Mouse (Mus musculus) liver, embryonic 15.5 days (tissue): ENCODE results near the gene Tln2. TPM values are rescaled to one million over a fixed set of nuclear protein-coding genes. Genes with fewer than 3 reads are reported as not detected.

ENCODE experiments used
- ATAC-seq: fragments of 200-750 bp; cut with Nextera tagmentation; 2 replicates; pipeline ENCODE4 v1.8.0; 2017; ENCODE audit warnings: moderate number of reproducible peaks, mild to moderate bottlenecking, moderate library complexity; ENCODE audit not compliant: insufficient read depth
- H3K27ac ChIP-seq: fragments of 300-500 bp; sonication (generic); replicated peaks from 2 replicates; pipeline ENCODE4 v1.5.1; 2015; ENCODE audit warnings: mild to moderate bottlenecking, inconsistent platforms
- H3K27me3 ChIP-seq: fragments of 300-500 bp; sonication (generic); 2 replicates; pipeline ENCODE4 v1.6.1; 2015; ENCODE audit warnings: mild to moderate bottlenecking, inconsistent platforms
- H3K36me3 ChIP-seq: fragments of 300-500 bp; sonication (generic); replicated peaks from 2 replicates; pipeline ENCODE4 v1.6.1; 2015; ENCODE audit warnings: moderate library complexity, mild to moderate bottlenecking, inconsistent platforms
- H3K4me1 ChIP-seq: fragments of 300-500 bp; sonication (generic); replicated peaks from 2 replicates; pipeline ENCODE4 v1.6.1; 2015; ENCODE audit warnings: inconsistent platforms
- H3K4me2 ChIP-seq: fragments of 300-500 bp; sonication (generic); 2 replicates; pipeline ENCODE4 v1.6.1; 2015; ENCODE audit warnings: moderate library complexity, mild to moderate bottlenecking, inconsistent platforms
- H3K4me3 ChIP-seq: fragments of 300-500 bp; sonication (generic); replicated peaks from 2 replicates; pipeline ENCODE4 v1.5.1; 2015; ENCODE audit warnings: mild to moderate bottlenecking, inconsistent platforms
- H3K9ac ChIP-seq: fragments of 300-500 bp; sonication (generic); 2 replicates; pipeline ENCODE4 v1.6.1; 2015; ENCODE audit warnings: moderate library complexity, mild to moderate bottlenecking, inconsistent platforms
- H3K9me3 ChIP-seq: fragments of 300-500 bp; sonication (generic); replicated peaks from 2 replicates; pipeline ENCODE4 v1.6.1; 2016; ENCODE audit warnings: inconsistent platforms
- WGBS: fragments of 180-500 bp; shearing (Covaris S2); methylation state at CpG from one replicate; pipeline ENCODE4 v1.1.7; 2015; ENCODE audit warnings: mixed read lengths; ENCODE audit not compliant: insufficient replicate concordance; 5-methylcytosine and 5-hydroxymethylcytosine counted together
- polyA plus RNA-seq: library from polyadenylated mRNA; unstranded; fragments of >200 nt; fragmentation: Nextera tagmentation; extraction: Ambion mirVana; gene quantifications from 2 replicates; pipeline ENCODE4 v1.2.1, GENCODE M21; 2015

Tln2 gene
- polyA plus RNA-seq, 1 experiment from 2014 or later, result 2.7 TPM

DNA sequence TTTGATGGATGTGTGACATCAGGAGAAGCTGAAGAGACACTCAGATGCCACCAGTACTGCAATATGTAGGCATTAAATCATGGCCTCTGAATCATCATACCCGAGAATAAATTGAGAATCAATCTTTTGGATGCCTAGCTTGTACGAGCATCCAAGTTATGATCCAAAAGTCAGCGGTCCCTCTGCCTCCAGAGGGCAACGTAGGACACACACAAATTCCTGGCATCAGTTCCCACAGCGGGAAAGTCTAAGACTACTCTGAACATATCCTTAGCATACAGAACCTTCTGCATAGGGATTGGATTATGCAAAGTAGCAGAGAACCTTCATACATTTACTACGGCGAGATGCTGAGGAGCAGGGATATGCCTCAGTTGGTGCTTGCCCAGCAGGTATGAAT, 210.5 kb downstream of the Tln2 start:
- Histone ChIP-seq H3K4me3 (no peak overlapping the region), H3K27ac (no peak overlapping the region), H3K9me3 (no peaks in the 10 kb centered on the region), H3K27me3 (no peaks in the 10 kb centered on the region), H3K9ac (no peak overlapping the region), H3K4me2 (no peak overlapping the region), H3K4me1 (no peaks in the 10 kb centered on the region), H3K36me3 (no peaks in the 10 kb centered on the region)
- 67% methylated on average over 7 of the region's 7 CpGs for WGBS
- no peak for ATAC-seq

DNA sequence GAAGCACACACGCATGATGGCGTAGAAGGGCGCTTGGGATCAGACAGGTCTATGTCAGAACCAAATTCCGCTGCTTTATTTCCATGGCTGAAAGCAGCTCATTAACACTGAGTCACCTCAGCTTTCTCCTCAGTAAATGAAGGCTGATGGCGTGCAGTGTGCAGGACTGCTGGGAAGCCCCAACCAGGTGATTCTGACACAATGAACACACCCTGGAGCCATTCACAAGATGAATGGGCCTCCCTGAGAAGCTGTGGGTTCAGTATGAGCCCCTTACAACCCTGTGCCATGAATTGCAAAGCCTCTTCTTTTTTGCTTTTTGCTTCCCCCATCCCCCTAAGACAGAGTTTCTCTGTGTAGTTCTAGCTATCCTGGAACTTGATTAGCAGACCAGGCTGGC, 212.3 kb downstream of the Tln2 start:
- Histone ChIP-seq H3K36me3 (no peaks in the 10 kb centered on the region), H3K27me3 (no peaks in the 10 kb centered on the region), H3K9ac (no peak overlapping the region), H3K9me3 (no peaks in the 10 kb centered on the region), H3K4me1 (no peaks in the 10 kb centered on the region), H3K4me2 (no peak overlapping the region), H3K27ac (no peak overlapping the region), H3K4me3 (no peak overlapping the region)
- 75% methylated on average over 5 of the region's 5 CpGs for WGBS
- no peak for ATAC-seq

DNA sequence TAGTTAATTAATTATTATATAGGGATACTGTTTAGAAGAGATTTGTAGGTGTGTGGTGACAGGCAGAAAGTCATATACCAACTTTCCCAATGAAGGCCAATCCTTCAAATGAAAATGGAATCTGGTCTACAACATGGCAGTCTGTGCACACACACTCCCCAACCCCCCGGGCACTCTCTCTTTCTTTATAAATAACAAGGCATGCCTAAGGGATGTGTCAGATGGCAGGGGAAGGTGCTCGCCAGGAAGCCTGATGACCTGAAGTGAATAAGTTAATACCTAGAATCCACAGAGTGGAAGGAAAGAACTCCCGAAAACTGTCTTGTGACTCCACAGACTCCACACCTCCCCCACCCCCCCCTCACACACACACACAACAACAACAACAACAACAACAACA, 228.2 kb downstream of the Tln2 start:
- no peak overlapping the region for H3K4me3 ChIP-seq
- no peak overlapping the region for H3K9ac ChIP-seq
- H3K27ac ChIP-seq, result no peak overlapping the region
- ATAC-seq, result no peak
- H3K27me3 ChIP-seq, result no peaks in the 10 kb centered on the region
- no peak overlapping the region for H3K4me2 ChIP-seq
- no peaks in the 10 kb centered on the region for H3K4me1 ChIP-seq
- no peaks in the 10 kb centered on the region for H3K36me3 ChIP-seq
- no peaks in the 10 kb centered on the region for H3K9me3 ChIP-seq
- 64% methylated on average over 3 of the region's 3 CpGs for WGBS

DNA sequence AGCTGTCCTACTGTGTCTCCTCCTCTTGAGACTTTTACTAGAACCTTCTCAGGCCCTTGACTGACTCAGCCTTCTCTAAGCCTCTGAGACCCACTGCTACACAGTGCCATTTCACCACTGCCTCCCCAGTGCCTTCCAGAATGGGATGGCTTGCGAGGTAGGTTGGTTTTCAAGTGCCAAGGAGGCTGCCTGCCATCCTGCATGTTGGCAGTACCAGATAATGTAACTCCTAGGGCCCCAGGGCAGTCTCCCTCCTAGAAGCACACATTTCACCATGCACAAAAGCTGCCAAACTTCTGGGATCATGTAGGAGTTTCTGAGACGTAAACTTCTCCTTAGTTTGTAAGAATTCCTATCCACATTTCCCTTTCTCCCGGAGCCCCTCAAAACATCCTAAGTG, 231.1 kb downstream of the Tln2 start:
- Histone ChIP-seq H3K4me3 (no peak overlapping the region), H3K27ac (no peak overlapping the region), H3K9ac (no peak overlapping the region), H3K4me2 (no peak overlapping the region), H3K9me3 (no peaks in the 10 kb centered on the region), H3K27me3 (no peaks in the 10 kb centered on the region), H3K36me3 (no peaks in the 10 kb centered on the region), H3K4me1 (no peaks in the 10 kb centered on the region)
- no peak for ATAC-seq
- WGBS, result 56% methylated on average over 3 of the region's 3 CpGs

DNA sequence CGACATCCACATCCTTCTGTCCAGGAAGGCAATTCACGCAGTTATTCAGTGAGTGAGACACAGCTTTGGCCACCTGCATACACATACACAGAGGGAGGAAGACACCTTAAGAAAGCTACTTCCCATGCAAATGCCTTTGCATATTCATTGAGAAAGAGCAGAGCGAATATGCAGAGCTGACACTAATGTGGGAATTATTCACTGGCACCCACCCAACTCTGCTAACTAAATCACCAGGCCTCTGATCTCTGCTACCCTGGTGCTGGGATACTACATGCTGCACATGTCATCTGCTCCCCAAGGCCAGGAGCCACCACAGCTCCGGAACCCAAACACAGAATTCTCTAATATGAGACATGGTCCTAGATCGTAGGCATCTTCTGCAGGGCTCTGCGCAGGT, 237.6 kb downstream of the Tln2 start:
- Histone ChIP-seq H3K9me3 (no peaks in the 10 kb centered on the region), H3K4me3 (no peak overlapping the region), H3K4me1 (no peaks in the 10 kb centered on the region), H3K27ac (no peak overlapping the region), H3K4me2 (no peak overlapping the region), H3K9ac (no peak overlapping the region), H3K27me3 (no peaks in the 10 kb centered on the region), H3K36me3 (no peaks in the 10 kb centered on the region)
- 75% methylated on average over 6 of the region's 6 CpGs for WGBS
- ATAC-seq, result no peak

DNA sequence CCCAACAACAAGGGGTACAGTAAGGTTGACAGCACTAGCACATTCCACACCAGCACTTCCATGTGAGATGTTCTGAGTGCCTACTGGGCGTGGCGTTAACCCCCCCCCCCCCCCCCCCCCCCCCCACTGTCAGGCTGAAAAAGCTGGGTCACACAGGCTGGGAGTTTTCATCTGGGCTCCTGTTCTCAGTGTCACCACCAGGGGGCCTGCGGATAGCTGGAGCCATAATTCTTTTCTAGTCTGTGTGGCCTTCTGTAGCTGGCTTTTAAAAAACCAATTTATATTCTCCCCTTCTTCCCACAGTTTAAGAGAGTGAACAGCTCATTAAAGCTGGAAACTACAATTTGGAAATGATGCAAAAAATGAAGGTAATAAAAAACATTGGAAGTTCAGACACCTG, 244.1 kb downstream of the Tln2 start:
- no peak overlapping the region for H3K4me2 ChIP-seq
- no peak overlapping the region for H3K27ac ChIP-seq
- no peaks in the 10 kb centered on the region for H3K9me3 ChIP-seq
- no peaks in the 10 kb centered on the region for H3K4me1 ChIP-seq
- no peak for ATAC-seq
- no peak overlapping the region for H3K9ac ChIP-seq
- no peaks in the 10 kb centered on the region for H3K27me3 ChIP-seq
- H3K4me3 ChIP-seq, result no peak overlapping the region
- H3K36me3 ChIP-seq, result no peaks in the 10 kb centered on the region
- 2% methylated on average over 3 of the region's 3 CpGs for WGBS

DNA sequence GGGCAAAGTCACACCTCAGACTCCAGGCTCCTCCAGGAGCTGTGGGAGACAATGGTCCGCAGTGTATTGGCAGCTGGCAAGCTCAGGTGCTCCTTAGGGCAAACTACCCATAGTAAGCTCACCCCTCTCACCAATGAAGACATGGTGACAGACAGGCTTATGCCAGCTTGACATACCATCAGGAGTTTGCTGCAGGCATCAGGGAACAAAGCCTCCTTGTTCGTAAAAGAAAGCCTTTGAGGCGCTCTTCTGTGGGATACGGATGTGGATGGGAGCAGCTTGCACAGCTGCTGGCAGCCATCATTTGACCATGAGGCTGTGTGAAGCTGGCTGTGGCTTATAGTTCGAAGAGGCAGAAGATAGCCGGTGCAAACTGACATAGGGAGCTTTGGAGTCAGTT, 254.5 kb downstream of the Tln2 start:
- Histone ChIP-seq H3K4me1 (no peaks in the 10 kb centered on the region), H3K4me3 (no peak overlapping the region), H3K4me2 (no peak overlapping the region), H3K27me3 (no peaks in the 10 kb centered on the region), H3K9ac (no peak overlapping the region), H3K9me3 (no peaks in the 10 kb centered on the region), H3K27ac (no peak overlapping the region), H3K36me3 (no peaks in the 10 kb centered on the region)
- no peak for ATAC-seq
- 62% methylated on average over 6 of the region's 6 CpGs for WGBS

DNA sequence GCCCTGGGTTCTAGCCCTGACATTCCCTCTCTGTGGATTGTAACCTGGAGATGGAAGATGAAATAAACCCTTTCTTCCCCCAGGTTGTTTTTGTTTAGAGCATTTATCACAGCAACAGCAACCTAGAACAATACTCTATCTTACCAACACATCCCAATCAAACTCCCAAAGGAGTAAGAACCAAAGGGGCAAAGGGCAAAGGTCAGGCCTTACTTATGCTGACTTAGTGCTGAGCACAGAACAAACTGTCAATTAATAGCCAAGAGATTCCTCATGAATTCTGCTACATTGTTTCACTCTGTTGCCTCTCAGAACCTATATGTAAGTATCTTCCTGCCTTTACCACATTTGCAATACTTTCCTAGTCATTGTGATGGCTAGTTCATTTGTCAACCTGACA, 255.5 kb downstream of the Tln2 start:
- Histone ChIP-seq H3K9me3 (no peaks in the 10 kb centered on the region), H3K4me2 (no peak overlapping the region), H3K27ac (no peak overlapping the region), H3K9ac (no peak overlapping the region), H3K4me3 (no peak overlapping the region), H3K4me1 (no peaks in the 10 kb centered on the region), H3K36me3 (no peaks in the 10 kb centered on the region), H3K27me3 (no peaks in the 10 kb centered on the region)
- no peak for ATAC-seq

DNA sequence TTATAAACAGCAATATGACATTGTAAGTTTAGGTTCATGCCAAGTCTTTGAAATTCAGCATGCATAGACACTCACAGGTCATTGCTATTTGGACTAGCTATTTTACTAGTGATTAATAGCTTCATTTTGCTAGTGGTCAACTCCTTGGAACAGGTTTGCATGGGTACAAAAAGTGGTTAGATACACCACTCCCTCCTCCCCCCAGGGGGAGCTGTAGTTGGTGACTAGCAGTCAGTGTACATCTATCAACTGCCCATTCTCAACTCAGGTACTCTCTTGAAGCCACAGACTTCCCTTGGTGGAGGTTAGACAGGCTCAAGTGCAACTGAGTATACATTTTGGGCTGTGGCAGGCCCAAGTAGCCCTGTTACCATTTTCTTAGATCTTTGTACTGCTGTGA, 256.5 kb downstream of the Tln2 start:
- Histone ChIP-seq H3K9ac (no peak overlapping the region), H3K4me3 (no peak overlapping the region), H3K36me3 (no peaks in the 10 kb centered on the region), H3K27ac (no peak overlapping the region), H3K4me1 (no peaks in the 10 kb centered on the region), H3K4me2 (no peak overlapping the region), H3K27me3 (no peaks in the 10 kb centered on the region), H3K9me3 (no peaks in the 10 kb centered on the region)
- ATAC-seq, result no peak

DNA sequence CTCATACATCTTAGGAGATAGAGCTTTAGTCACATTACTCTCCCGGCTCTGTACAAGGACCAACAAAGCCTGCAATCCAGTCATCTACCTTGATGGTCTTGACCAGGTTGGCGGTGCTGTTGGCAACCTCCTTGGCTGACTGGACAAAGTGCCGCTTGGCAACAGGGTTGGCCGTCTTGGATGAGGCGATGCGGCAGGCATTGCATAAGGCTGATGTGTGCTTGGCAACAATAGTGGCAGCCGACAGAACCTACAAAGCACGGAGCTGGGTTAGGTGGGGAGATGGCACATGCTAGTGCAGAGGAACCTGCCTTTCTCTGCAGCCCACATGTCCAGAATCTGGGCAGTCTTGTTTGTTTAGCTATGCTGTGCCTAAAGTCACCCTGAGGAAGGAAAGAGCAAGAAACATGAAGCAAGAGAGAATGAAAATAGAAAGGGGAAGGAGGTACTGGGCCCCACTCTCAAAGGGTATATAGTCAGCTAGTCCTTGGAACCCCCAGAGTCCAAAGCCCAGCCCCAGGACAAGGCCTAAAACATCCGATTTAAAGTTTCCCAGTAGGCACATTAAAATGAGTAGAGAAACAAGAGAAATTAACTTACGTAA, 257.0 kb downstream of the Tln2 start:
- Histone ChIP-seq H3K9me3 (no peaks in the 10 kb centered on the region), H3K4me3 (no peak overlapping the region), H3K27ac (no peak overlapping the region), H3K4me2 (no peak overlapping the region), H3K27me3 (no peaks in the 10 kb centered on the region), H3K9ac (no peak overlapping the region), H3K36me3 (no peaks in the 10 kb centered on the region), H3K4me1 (no peaks in the 10 kb centered on the region)
- no peak for ATAC-seq
- WGBS, result 65% methylated on average over 10 of the region's 10 CpGs

DNA sequence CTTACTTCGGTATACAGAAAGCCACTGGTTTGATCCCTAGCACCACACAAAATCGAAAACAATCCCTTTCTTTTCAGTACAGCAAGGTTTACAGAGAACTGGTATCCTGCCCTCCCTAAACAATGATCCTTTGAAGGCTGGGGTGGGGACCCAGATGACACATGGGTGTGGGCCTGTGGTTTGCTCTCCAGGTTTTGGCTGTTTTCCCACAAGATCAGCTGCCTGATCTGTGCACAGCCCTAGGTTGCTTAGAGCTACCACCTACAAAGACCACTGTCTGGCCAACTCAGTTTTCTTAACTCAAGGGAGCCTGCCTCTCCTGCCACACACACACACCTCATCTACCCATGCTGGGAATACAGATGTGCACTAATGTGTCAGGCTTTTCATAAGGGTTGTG, 257.9 kb downstream of the Tln2 start:
- H3K4me1 ChIP-seq, result no peaks in the 10 kb centered on the region
- H3K4me2 ChIP-seq, result no peak overlapping the region
- no peak for ATAC-seq
- no peaks in the 10 kb centered on the region for H3K9me3 ChIP-seq
- no peaks in the 10 kb centered on the region for H3K36me3 ChIP-seq
- no peak overlapping the region for H3K9ac ChIP-seq
- H3K27ac ChIP-seq, result no peak overlapping the region
- H3K4me3 ChIP-seq, result no peak overlapping the region
- H3K27me3 ChIP-seq, result no peaks in the 10 kb centered on the region
- WGBS, result 54% methylated on average over 2 of the region's 2 CpGs

DNA sequence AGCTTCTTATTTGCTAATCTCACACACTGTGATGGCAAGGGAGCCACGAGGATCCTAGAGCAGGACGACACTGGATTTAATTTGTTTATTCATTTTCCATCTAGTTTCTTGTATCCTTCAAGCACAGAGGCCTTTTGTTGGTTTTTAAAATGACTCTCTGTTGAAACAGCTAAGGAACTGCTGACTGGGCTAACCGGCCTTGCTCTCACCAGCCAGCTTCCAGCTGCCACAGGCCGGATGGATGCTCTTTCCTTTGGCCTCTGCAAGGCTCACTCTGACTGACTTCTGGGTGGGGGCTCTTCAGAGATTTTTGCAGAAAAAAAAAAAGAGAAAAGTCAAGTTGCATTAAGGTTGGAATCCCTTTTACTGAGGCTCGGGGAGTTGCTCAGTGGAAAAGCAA, 258.7 kb downstream of the Tln2 start:
- Histone ChIP-seq H3K27ac (no peak overlapping the region), H3K36me3 (no peaks in the 10 kb centered on the region), H3K9ac (no peak overlapping the region), H3K27me3 (no peaks in the 10 kb centered on the region), H3K4me2 (no peak overlapping the region), H3K9me3 (no peaks in the 10 kb centered on the region), H3K4me1 (no peaks in the 10 kb centered on the region), H3K4me3 (no peak overlapping the region)
- 61% methylated on average over 5 of the region's 5 CpGs for WGBS
- no peak for ATAC-seq
